Mouse (Mus musculus) stomach, embryonic 14.5 days (tissue): ENCODE measurements around the gene Mrpl49. TPM values are rescaled to one million over a fixed set of nuclear protein-coding genes. Genes with fewer than 3 reads are reported as not detected.

ENCODE experiments used
- ATAC-seq: fragments of 200-750 bp; cut with Nextera tagmentation; 2 replicates; pipeline ENCODE4 v1.8.0; 2017; ENCODE audit warnings: low read depth, moderate TSS enrichment; ENCODE audit not compliant: insufficient number of reproducible peaks, insufficient read depth, low FRiP score
- H3K27ac ChIP-seq: fragments of 300-500 bp; sonication (generic); 2 replicates; pipeline ENCODE4 v1.5.1; 2014; ENCODE audit warnings: mild to moderate bottlenecking, low read length, moderate library complexity, mixed read lengths
- H3K27me3 ChIP-seq: fragments of 300-500 bp; sonication (generic); 2 replicates; pipeline ENCODE4 v1.6.1; 2014; ENCODE audit warnings: low read length, control low read depth, mixed read lengths; ENCODE audit not compliant: control insufficient read depth, insufficient read depth
- H3K36me3 ChIP-seq: fragments of 300-500 bp; sonication (generic); 2 replicates; pipeline ENCODE4 v1.6.1; 2014; ENCODE audit warnings: mild to moderate bottlenecking, control low read depth, low read length, moderate library complexity, mixed read lengths; ENCODE audit not compliant: control insufficient read depth, insufficient read depth
- H3K4me1 ChIP-seq: fragments of 300-500 bp; sonication (generic); 2 replicates; pipeline ENCODE4 v1.6.1; 2014; ENCODE audit warnings: low read length, control low read depth, mixed read lengths; ENCODE audit not compliant: control insufficient read depth, insufficient read depth
- H3K4me2 ChIP-seq: fragments of 300-500 bp; sonication (generic); replicated peaks from 2 replicates; pipeline ENCODE4 v1.6.1; 2014; ENCODE audit warnings: low read depth, low read length, control low read depth
- H3K4me3 ChIP-seq: fragments of 300-500 bp; sonication (generic); 2 replicates; pipeline ENCODE4 v1.5.1; 2014; ENCODE audit warnings: low read depth, low read length, control low read depth
- H3K9ac ChIP-seq: fragments of 300-500 bp; sonication (generic); replicated peaks from 2 replicates; pipeline ENCODE4 v1.6.1; 2014; ENCODE audit warnings: low read depth, mild to moderate bottlenecking, control low read depth, low read length, moderate library complexity, mixed read lengths
- H3K9me3 ChIP-seq: fragments of 300-500 bp; sonication (generic); 2 replicates; pipeline ENCODE4 v1.6.1; 2016; ENCODE audit warnings: low read depth, low read length, control low read depth; ENCODE audit not compliant: control insufficient read depth
- WGBS: fragments of 180-500 bp; shearing (Covaris S2); extraction: QIAGEN DNeasy Blood & Tissue Kit; methylation state at CpG from one replicate; pipeline ENCODE4 v1.1.7; 2014; 5-methylcytosine and 5-hydroxymethylcytosine counted together
- polyA plus RNA-seq: library from polyadenylated mRNA; unstranded; fragments of >200 nt; fragmentation: Nextera tagmentation; extraction: Ambion mirVana; gene quantifications from 2 replicates; pipeline ENCODE4 v1.2.1, GENCODE M21; 2014

The Mrpl49 gene
- 75.5 and 77.4 TPM in 2 replicates for polyA plus RNA-seq

DNA sequence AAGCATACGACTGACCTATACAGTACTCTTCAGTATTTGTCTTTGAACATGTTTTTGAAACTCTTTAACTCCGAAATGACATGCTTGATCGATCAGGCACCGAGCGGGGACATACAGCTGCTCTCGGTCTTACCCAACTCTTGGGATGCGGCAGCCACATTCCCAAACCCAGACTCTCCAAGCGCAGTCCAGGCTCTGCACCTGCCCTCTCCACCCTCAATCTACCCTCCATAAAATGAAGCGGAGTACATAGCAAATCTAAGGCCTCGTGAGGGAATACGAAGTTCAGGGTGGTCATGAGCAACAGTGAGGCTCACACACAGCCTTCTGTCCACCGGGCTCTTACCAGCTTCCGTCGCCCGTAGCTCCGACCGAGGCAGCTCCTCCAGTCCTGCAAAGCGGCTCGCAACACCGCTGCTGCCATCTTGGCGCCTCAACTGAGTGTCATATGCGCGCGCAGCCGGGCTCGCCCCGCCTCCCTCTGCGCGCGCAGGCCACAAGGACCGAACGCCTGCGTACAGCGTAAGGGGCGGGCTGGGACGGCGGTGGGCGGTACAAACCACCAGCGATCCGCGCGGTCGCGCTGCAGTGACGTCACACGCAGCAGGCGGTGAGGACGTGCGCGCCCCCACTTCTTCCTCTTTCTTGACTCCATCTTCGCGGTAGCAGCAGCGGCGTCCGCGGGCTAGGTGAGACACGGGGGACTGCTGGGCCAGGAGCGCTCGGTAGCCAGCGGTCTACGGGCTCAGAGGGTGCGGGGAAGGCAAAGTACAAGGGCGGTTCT, at the start of gene Mrpl49, which contains the start of gene Fau:
TSS of gene Mrpl49 (minus strand) at position 473 of the 784 bp plus-strand sequence.
TSS of gene Fau (plus strand) at position 532 of the 784 bp plus-strand sequence.
- H3K9ac ChIP-seq: peak within 1 kb of the TSS; percentile 86
- H3K36me3 ChIP-seq: peaks cover 39% of the 10 kb centered on the region
- H3K4me1 ChIP-seq: peaks cover 16% of the 10 kb centered on the region
- no peaks in the 10 kb centered on the region for H3K9me3 ChIP-seq
- ATAC-seq: peak; percentile 88
- H3K27me3 ChIP-seq: no peaks in the 10 kb centered on the region
- H3K27ac ChIP-seq: peak within 1 kb of the TSS; percentile 67; the same call in 1 of the 2 replicates
- peak within 1 kb of the TSS; percentile 89 for H3K4me3 ChIP-seq
- WGBS: under 1% methylated on average over 63 of the region's 63 CpGs
- H3K4me2 ChIP-seq: peak within 1 kb of the TSS; percentile 85

GRCm38 (mm10) chr19:6105586-6105985, 48.0 kb upstream of the Mrpl49 start, which contains the start of gene Naaladl1:
Gene Naaladl1, plus strand, starts transcription at chr19:6105782.
- no peak for ATAC-seq
- H3K27ac ChIP-seq: no peak within 1 kb of the TSS
- no peaks in the 10 kb centered on the region for H3K36me3 ChIP-seq
- no peak within 1 kb of the TSS for H3K4me2 ChIP-seq
- no peaks in the 10 kb centered on the region for H3K4me1 ChIP-seq
- H3K9ac ChIP-seq: no peak within 1 kb of the TSS
- 86% methylated on average over 7 of the region's 7 CpGs for WGBS
- H3K9me3 ChIP-seq: no peaks in the 10 kb centered on the region
- no peaks in the 10 kb centered on the region for H3K27me3 ChIP-seq
- no peak within 1 kb of the TSS for H3K4me3 ChIP-seq

DNA sequence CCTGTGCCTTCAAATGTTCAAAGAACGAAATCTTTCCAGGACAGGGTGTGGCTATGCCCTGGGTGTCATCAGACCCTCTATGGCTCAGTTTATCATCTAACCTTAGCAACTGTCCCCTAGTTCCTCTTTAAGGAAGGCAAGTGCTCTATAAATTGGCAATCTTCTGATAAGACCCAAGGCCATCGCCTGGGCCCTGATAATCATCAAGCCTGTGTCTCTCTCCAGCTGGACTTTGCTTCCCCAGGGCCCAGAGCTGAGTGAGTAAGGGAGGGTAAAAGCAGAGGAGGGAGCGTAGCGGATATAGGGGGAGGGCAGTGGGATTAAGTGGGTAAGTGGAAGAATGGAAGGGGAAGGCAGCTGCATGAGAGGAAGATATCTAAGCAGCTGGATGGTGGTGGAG, 46.9 kb upstream of the Mrpl49 start:
- Histone ChIP-seq H3K4me2 (no peak overlapping the region), H3K4me1 (no peaks in the 10 kb centered on the region), H3K36me3 (no peaks in the 10 kb centered on the region), H3K27ac (no peak overlapping the region), H3K9ac (no peak overlapping the region), H3K9me3 (no peaks in the 10 kb centered on the region), H3K27me3 (no peaks in the 10 kb centered on the region), H3K4me3 (no peak overlapping the region)
- ATAC-seq: no peak
- WGBS: 68% methylated on average over 4 of the region's 4 CpGs

DNA sequence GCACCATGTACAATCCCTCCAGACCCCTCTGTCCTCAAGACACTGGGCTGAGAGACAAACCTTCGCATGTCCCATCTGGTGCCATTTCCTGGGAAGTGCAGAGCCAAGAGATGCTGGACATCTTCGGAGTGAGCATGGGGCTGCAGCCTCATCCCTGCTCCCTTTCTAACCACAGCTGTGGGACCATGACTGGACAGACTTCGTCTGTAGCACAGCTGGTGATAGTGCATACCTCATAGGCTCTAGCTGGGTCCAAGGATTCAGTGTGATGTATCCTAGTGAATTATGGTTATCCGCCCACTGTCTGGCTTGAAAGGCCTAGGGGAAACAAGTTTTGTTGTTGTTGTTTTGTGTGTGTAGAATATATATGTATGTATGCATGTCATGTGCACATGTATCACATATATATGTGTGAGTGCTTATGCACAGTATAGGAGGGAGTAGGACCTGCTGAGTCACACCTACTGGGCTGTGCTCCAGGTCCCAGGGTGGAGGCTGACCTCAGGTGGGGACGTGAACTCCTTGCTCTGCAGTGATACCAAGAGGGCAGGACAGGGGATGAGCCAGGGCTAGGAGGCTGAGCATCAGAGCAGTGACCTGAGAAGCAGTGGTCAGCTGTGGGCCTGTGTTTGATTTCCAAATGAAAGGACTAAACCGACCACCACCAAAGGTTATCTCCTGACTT, 44.7 kb upstream of the Mrpl49 start:
- H3K9me3 ChIP-seq: no peaks in the 10 kb centered on the region
- no peak overlapping the region for H3K4me2 ChIP-seq
- no peak overlapping the region for H3K27ac ChIP-seq
- no peak for ATAC-seq
- 77% methylated on average over 6 of the region's 6 CpGs for WGBS
- no peaks in the 10 kb centered on the region; the same call in 1 of the 2 replicates for H3K36me3 ChIP-seq
- no peak overlapping the region for H3K4me3 ChIP-seq
- H3K27me3 ChIP-seq: no peaks in the 10 kb centered on the region
- H3K4me1 ChIP-seq: no peaks in the 10 kb centered on the region
- H3K9ac ChIP-seq: no peak overlapping the region

GRCm38 (mm10) chr19:6101186-6101585, 43.6 kb upstream of the Mrpl49 start:
- Histone ChIP-seq H3K36me3 (no peaks in the 10 kb centered on the region; the same call in 1 of the 2 replicates), H3K27ac (no peak overlapping the region), H3K27me3 (no peaks in the 10 kb centered on the region), H3K4me1 (no peaks in the 10 kb centered on the region), H3K9me3 (no peaks in the 10 kb centered on the region), H3K9ac (no peak overlapping the region), H3K4me2 (no peak overlapping the region), H3K4me3 (no peak overlapping the region)
- WGBS: 54% methylated on average over 6 of the region's 6 CpGs
- no peak for ATAC-seq

DNA sequence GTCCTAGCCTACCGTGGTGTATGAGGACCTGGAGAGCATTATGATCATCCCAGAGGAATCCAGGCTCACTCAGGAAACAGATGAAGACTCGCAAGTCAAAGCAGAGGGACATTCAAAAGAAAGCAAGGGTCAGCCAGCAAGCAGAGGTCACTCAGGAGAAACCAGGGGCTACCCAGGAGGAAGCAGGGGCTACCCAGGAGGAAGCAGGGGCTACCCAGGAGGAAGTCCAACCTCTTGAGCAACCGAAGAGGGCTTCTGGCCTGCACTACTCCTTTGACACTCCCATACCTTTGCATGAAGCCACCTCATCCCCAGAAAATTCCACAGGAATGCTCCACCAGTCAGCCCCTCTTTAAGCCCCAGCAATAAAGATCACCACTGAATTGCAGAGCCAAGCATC, 40.3 kb upstream of the Mrpl49 start:
- Histone ChIP-seq H3K27me3 (no peaks in the 10 kb centered on the region), H3K4me2 (no peak overlapping the region), H3K4me3 (no peak overlapping the region), H3K36me3 (peaks cover 4% of the 10 kb centered on the region; the same call in 1 of the 2 replicates), H3K27ac (no peak overlapping the region), H3K9me3 (no peaks in the 10 kb centered on the region), H3K4me1 (no peaks in the 10 kb centered on the region), H3K9ac (no peak overlapping the region)
- 82% methylated on average over 3 of the region's 3 CpGs for WGBS
- ATAC-seq: no peak

GRCm38 (mm10) chr19:6094119-6094518, 36.5 kb upstream of the Mrpl49 start, which contains the start of gene AC131692.1:
Gene AC131692.1, plus strand, starts transcription at chr19:6094419.
- no peak within 1 kb of the TSS for H3K27ac ChIP-seq
- H3K36me3 ChIP-seq: peaks cover 27% of the 10 kb centered on the region
- no peaks in the 10 kb centered on the region for H3K9me3 ChIP-seq
- WGBS: 81% methylated on average over 7 of the region's 7 CpGs
- no peak for ATAC-seq
- no peak within 1 kb of the TSS for H3K4me3 ChIP-seq
- H3K4me1 ChIP-seq: no peaks in the 10 kb centered on the region
- H3K9ac ChIP-seq: no peak within 1 kb of the TSS
- no peaks in the 10 kb centered on the region for H3K27me3 ChIP-seq
- no peak within 1 kb of the TSS for H3K4me2 ChIP-seq

DNA sequence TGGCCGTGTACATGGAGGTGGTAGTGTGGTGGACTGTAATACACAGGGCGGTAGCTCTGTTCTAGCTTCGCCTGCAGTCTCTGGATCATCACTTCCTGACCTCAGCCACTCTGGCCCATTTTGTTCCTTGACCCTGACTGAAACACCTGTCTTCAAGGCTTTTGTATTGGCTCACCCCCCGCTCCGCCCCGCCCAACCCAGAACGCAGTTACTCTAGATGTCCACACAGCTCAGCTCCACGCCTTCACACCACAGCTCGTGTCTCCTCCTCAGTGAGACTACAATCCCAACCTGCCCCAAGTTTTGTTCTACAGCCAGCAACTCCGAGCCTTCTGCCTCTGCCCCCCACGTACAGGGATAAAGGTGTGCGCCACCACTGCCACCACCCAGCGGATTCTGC, 31.3 kb upstream of the Mrpl49 start:
- WGBS: 92% methylated on average over 13 of the region's 13 CpGs
- Histone ChIP-seq H3K4me3 (no peak overlapping the region), H3K9me3 (no peaks in the 10 kb centered on the region), H3K9ac (no peak overlapping the region), H3K4me2 (no peak overlapping the region), H3K27ac (no peak overlapping the region), H3K36me3 (peaks cover 35% of the 10 kb centered on the region), H3K4me1 (peaks cover 7% of the 10 kb centered on the region), H3K27me3 (no peaks in the 10 kb centered on the region)
- ATAC-seq: no peak
